Mouse (Mus musculus) stomach, postnatal 0 days (tissue): Measurements from ENCODE around the gene Jph2.

ENCODE experiments used
- CTCF ChIP-seq: IDR thresholded peaks from 2 replicates; pipeline ENCODE4 v1.5.1; 2016; ENCODE audit warnings: antibody characterized with exemption, low read depth, mild to moderate bottlenecking, moderate library complexity
- EP300 ChIP-seq: optimal IDR thresholded peaks from 2 replicates; pipeline ENCODE3; 2016; ENCODE audit warnings: antibody characterized with exemption

GRCm38 (mm10) chr2:163309376-163309775, 88.4 kb downstream of the Jph2 start:
- TF ChIP-seq CTCF (no peak), EP300 (no peak)
